Mouse (Mus musculus) lung, postnatal 0 days (tissue): Measurements from ENCODE around the gene Jdp2.

Experiments used
- CTCF ChIP-seq: IDR thresholded peaks from 2 replicates; pipeline ENCODE4 v1.5.1; 2016; ENCODE audit warnings: antibody characterized with exemption, mild to moderate bottlenecking
- EP300 ChIP-seq: IDR thresholded peaks from 2 replicates; pipeline ENCODE4 v1.6.1; 2016; ENCODE audit warnings: antibody characterized with exemption, mild to moderate bottlenecking, control low read depth

- TF ChIP-seq CTCF, result no peak
- no peak for TF ChIP-seq EP300
These were observed 80.3 kb downstream of the Jdp2 start for GRCm38 (mm10) chr12:85679117-85679516.
